In genomic region chrX:151132785-151133184, GRCm38 (mm10) we compare ENCODE assay signal across 9 mouse cellular contexts. TPM values are rescaled to one million over a fixed set of nuclear protein-coding genes. Genes with fewer than 3 reads are reported as not detected.
A peak's percentile ranks its signal among the peaks of the same experiment; 100 is the strongest.
DNase-seq lines count a peak whose midpoint lies in the region; ATAC-seq and TF ChIP-seq lines count a peak whose summit lies in the region.
"Had no signal": no experiment of that assay in that cellular context is flagged by ENCODE, and none has a peak within 500 bp of the region (broad histone marks: within the 10 kb centered on the region; RNA-seq: fewer than 3 reads in every experiment).

No protein-coding gene starts in this region.

- DNase-seq in gastrocnemius, adult 18-20 months (ENCODE audit: low spot score) = peak; percentile 11
- DNase-seq in gastrocnemius, postnatal 4 days (ENCODE audit: low spot score in 2 of 2) = no peak
- DNase-seq in lung, adult 2 months = no peak
- DNase-seq in embryo, embryonic 9.5 days (ENCODE audit: extremely low spot score) = peak; percentile 10
- peak; percentile 29 for DNase-seq in retina, embryonic 14.5 days (ENCODE audit: low spot score)
- DNase-seq in ovary, postnatal 14 days (ENCODE audit: low spot score) = no peak
- DNase-seq in urinary bladder, postnatal 36 days (ENCODE audit: low spot score in 2 of 2) = no peak

- H3K4me2 ChIP-seq in lung, embryonic 15.5 days = 0 out of 2 replicates have a peak overlapping the region, but pooled peaks have one; percentile 13
- H3K4me2 ChIP-seq: forebrain, embryonic 12.5 days had no signal

- H3K4me1 ChIP-seq in lung, embryonic 15.5 days = no peaks in the 10 kb centered on the region
- no peaks in the 10 kb centered on the region for H3K4me1 ChIP-seq in lung, adult 2 months (ENCODE audit: control insufficient read depth, insufficient read depth, low read length)
- H3K4me1 ChIP-seq: forebrain, embryonic 12.5 days had no signal

- 19% methylated on average over 10 of the region's 10 CpGs for WGBS in lung, embryonic 15.5 days
- 39% methylated on average over 10 of the region's 10 CpGs for whole genome bisulfite sequencing in lung, adult 2 months

- H3K4me3 ChIP-seq in lung, embryonic 15.5 days = 0 out of 2 replicates have a peak overlapping the region, but pooled peaks have one; percentile 14
- H3K4me3 ChIP-seq in lung, adult 2 months (replicated peaks; ENCODE audit: extremely low read depth, low read depth, low read length) = no peak overlapping the region
- H3K4me3 ChIP-seq: forebrain, embryonic 12.5 days had no signal

- H3K27ac ChIP-seq in lung, embryonic 15.5 days = no peak overlapping the region
- H3K27ac ChIP-seq: forebrain, embryonic 12.5 days had no signal

- H3K9ac ChIP-seq in lung, embryonic 15.5 days = no peak overlapping the region
- H3K9ac ChIP-seq: forebrain, embryonic 12.5 days had no signal

- ATAC-seq in lung, embryonic 15.5 days (ENCODE audit: borderline replicate concordance, extremely low read depth, low FRiP score, low TSS enrichment) = no peak

- no peaks in the 10 kb centered on the region for H3K9me3 ChIP-seq in lung, embryonic 15.5 days
- H3K9me3 ChIP-seq: forebrain, embryonic 12.5 days had no signal

- TF ChIP-seq CTCF in lung, adult 2 months (IDR thresholded peaks at IDR 0.05; ENCODE audit: insufficient read depth, low read length) = no peak

- H3K36me3 ChIP-seq in lung, embryonic 15.5 days = no peaks in the 10 kb centered on the region
- H3K36me3 ChIP-seq: forebrain, embryonic 12.5 days had no signal

- TF ChIP-seq POLR2A in lung, adult 2 months (IDR thresholded peaks at IDR 0.05; ENCODE audit: borderline replicate concordance, extremely low read depth, low read depth, low read length) = no peak

- no peaks in the 10 kb centered on the region for H3K27me3 ChIP-seq in lung, embryonic 15.5 days
- H3K27me3 ChIP-seq: forebrain, embryonic 12.5 days had no signal

RNA-seq across cellular contexts. Expression of gene Tsr2, which starts 36.4 kb away (rescaled TPM):
- 1 to 10 TPM; 7.7 to 8.6 TPM for total RNA-seq in gastrocnemius, adult 18-20 months (2021)
- 10 to 100 TPM; 16.8 to 18.1 TPM for total RNA-seq in gastrocnemius, postnatal 4 days (2021)
- polyA plus RNA-seq in lung, embryonic 15.5 days (2015; fragmentation: Nextera tagmentation; extraction: Ambion mirVana) = 33.1 and 33.4 TPM in 2 replicates
- polyA plus RNA-seq in lung, adult 2 months (2012; rRNA removed) = 3.8 and 6.4 TPM in 2 replicates

Comparison
In these comparisons a context has a peak if more than half of its experiments do, and no peak if none do; other contexts are left out.
1. DNase-seq: peak in gastrocnemius, adult 18-20 months (single experiment), embryo, embryonic 9.5 days (single experiment) and retina, embryonic 14.5 days (single experiment); none in gastrocnemius, postnatal 4 days (0 of 2), lung, adult 2 months (single experiment), ovary, postnatal 14 days (single experiment) and urinary bladder, postnatal 36 days (0 of 2).